ENCODE assay signal across 11 mouse cellular contexts in the genomic region with DNA sequence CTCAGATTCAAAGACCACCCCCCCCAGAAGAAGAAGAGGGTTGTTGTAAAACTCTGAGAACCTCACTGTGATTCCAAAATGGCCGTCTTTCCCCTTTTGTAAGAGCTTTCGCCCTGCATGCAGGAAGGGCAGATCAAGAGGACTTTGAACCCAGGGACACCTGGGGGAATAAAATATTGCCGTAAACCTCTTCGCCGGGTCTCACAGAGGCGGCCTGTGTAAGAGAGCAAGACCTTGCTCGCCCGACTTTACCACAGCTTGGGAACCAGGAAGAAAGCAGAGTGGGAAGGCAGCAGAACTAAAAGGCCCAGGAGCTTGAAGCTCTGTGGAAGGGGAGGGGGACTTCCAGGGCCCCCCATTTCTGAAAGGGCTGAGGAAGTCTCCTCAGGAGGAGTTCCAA. TPM values are rescaled to one million over a fixed set of nuclear protein-coding genes. Genes with fewer than 3 reads are reported as not detected.
A peak's percentile ranks its signal among the peaks of the same experiment; 100 is the strongest.
DNase-seq lines count a peak whose midpoint lies in the region; ATAC-seq and TF ChIP-seq lines count a peak whose summit lies in the region.
"Had no signal": no experiment of that assay in that cellular context is flagged by ENCODE, and none has a peak within 500 bp of the region (broad histone marks: within the 10 kb centered on the region; RNA-seq: fewer than 3 reads in every experiment).

No protein-coding gene starts in this region.

- ATAC-seq in heart, embryonic 15.5 days (replicated peaks; ENCODE audit: insufficient number of reproducible peaks, insufficient read depth, low FRiP score, low read depth): no peak
- ATAC-seq in lung, postnatal 0 days: no peak
- ATAC-seq in intestine, embryonic 16.5 days: peak; percentile 76
- ATAC-seq in stomach, postnatal 0 days (ENCODE audit: low FRiP score, low TSS enrichment): no peak
- ATAC-seq in megakaryocyte, adult 5-6 weeks (ENCODE audit: poor library complexity, severe bottlenecking): no peak
- ATAC-seq: CD4-positive, CD25-positive, alpha-beta regulatory T cell, adult 4 months had no signal

- TF ChIP-seq POLR2A in heart, adult 2 months (IDR thresholded peaks at IDR 0.05; ENCODE audit: insufficient read depth, low read depth, low read length): no peak

- H3K9ac ChIP-seq in heart, embryonic 15.5 days: no peak overlapping the region
- no peak overlapping the region for H3K9ac ChIP-seq in heart, adult 2 months (ENCODE audit: low read depth, low read length)
- no peak overlapping the region; the same call in 1 of the 2 replicates for H3K9ac ChIP-seq in lung, postnatal 0 days (replicated peaks; ENCODE audit: low read depth)
- peak overlapping the region; percentile 72 for H3K9ac ChIP-seq in intestine, embryonic 16.5 days (ENCODE audit: low read depth, low read length)
- H3K9ac ChIP-seq in stomach, postnatal 0 days (ENCODE audit: low read length): peak overlapping the region; percentile 57
- H3K9ac ChIP-seq: midbrain, embryonic 12.5 days had no signal

- no peak for TF ChIP-seq CTCF in heart, adult 2 months (IDR thresholded peaks at IDR 0.05)
- TF ChIP-seq CTCF in lung, postnatal 0 days (IDR thresholded peaks at IDR 0.05): no peak
- TF ChIP-seq CTCF in stomach, postnatal 0 days (IDR thresholded peaks at IDR 0.05; ENCODE audit: low read depth): no peak

- intact Hi-C loops in heart, adult 2 months (cut with DNase I): no loop called here

- H3K27me3 ChIP-seq in heart, embryonic 15.5 days: no peaks in the 10 kb centered on the region
- no peaks in the 10 kb centered on the region for H3K27me3 ChIP-seq in heart, adult 2 months (ENCODE audit: control insufficient read depth, insufficient read depth, low read length)
- H3K27me3 ChIP-seq in lung, postnatal 0 days (replicated peaks; ENCODE audit: insufficient read depth, low read length): no peaks in the 10 kb centered on the region
- H3K27me3 ChIP-seq in intestine, embryonic 16.5 days (replicated peaks; ENCODE audit: control insufficient read depth, insufficient read depth, low read length): no peaks in the 10 kb centered on the region
- H3K27me3 ChIP-seq in stomach, postnatal 0 days (ENCODE audit: control insufficient read depth, insufficient read depth, low read length): no peaks in the 10 kb centered on the region
- H3K27me3 ChIP-seq: midbrain, embryonic 12.5 days had no signal

- no peaks in the 10 kb centered on the region for H3K36me3 ChIP-seq in heart, embryonic 15.5 days
- H3K36me3 ChIP-seq in heart, adult 2 months (ENCODE audit: control insufficient read depth, insufficient read depth, low read length): no peaks in the 10 kb centered on the region
- no peaks in the 10 kb centered on the region for H3K36me3 ChIP-seq in lung, postnatal 0 days (ENCODE audit: insufficient read depth, low read length)
- no peaks in the 10 kb centered on the region for H3K36me3 ChIP-seq in intestine, embryonic 16.5 days (ENCODE audit: control insufficient read depth, insufficient read depth, low read length)
- H3K36me3 ChIP-seq in stomach, postnatal 0 days (ENCODE audit: control insufficient read depth, insufficient read depth, low read length): no peaks in the 10 kb centered on the region
- H3K36me3 ChIP-seq: midbrain, embryonic 12.5 days had no signal

- no peaks in the 10 kb centered on the region for H3K9me3 ChIP-seq in heart, embryonic 15.5 days (replicated peaks)
- no peaks in the 10 kb centered on the region for H3K9me3 ChIP-seq in lung, postnatal 0 days (ENCODE audit: low read length)
- H3K9me3 ChIP-seq in intestine, embryonic 16.5 days (ENCODE audit: control insufficient read depth, low read length): no peaks in the 10 kb centered on the region
- H3K9me3 ChIP-seq in stomach, postnatal 0 days (ENCODE audit: control insufficient read depth, low read length): no peaks in the 10 kb centered on the region

- peak overlapping the region; percentile 51 for H3K27ac ChIP-seq in heart, embryonic 15.5 days
- no peak overlapping the region; the same call in 1 of the 2 replicates for H3K27ac ChIP-seq in heart, adult 2 months
- H3K27ac ChIP-seq in lung, postnatal 0 days (ENCODE audit: low read length): peak overlapping the region; percentile 32
- peak overlapping the region; percentile 99 for H3K27ac ChIP-seq in intestine, embryonic 16.5 days (ENCODE audit: low read length)
- peak overlapping the region; percentile 98 for H3K27ac ChIP-seq in stomach, postnatal 0 days (replicated peaks)
- H3K27ac ChIP-seq: midbrain, embryonic 12.5 days had no signal

- DNase-seq in heart, adult 2 months: no peak
- no peak for DNase-seq in lung, postnatal 0 days (ENCODE audit: low spot score)
- DNase-seq in lung, postnatal 36 days: no peak
- no peak for DNase-seq in stomach, postnatal 0 days (ENCODE audit: low spot score)
- no peak for DNase-seq in embryo, embryonic 10.5 days (ENCODE audit: low spot score)
- DNase-seq: kidney, adult 18-20 months had no signal

- peaks cover 35% of the 10 kb centered on the region for H3K4me1 ChIP-seq in heart, embryonic 15.5 days (replicated peaks)
- peaks cover 8% of the 10 kb centered on the region for H3K4me1 ChIP-seq in heart, adult 2 months (ENCODE audit: control insufficient read depth, insufficient read depth, low read length)
- H3K4me1 ChIP-seq in lung, postnatal 0 days (ENCODE audit: insufficient read depth, low read depth, low read length): no peaks in the 10 kb centered on the region; the same call in 1 of the 2 replicates
- H3K4me1 ChIP-seq in intestine, embryonic 16.5 days (ENCODE audit: control insufficient read depth, insufficient read depth, low read length): peaks cover 43% of the 10 kb centered on the region
- peaks cover 26% of the 10 kb centered on the region for H3K4me1 ChIP-seq in stomach, postnatal 0 days (replicated peaks; ENCODE audit: control insufficient read depth, insufficient read depth)

- no peaks in the 10 kb centered on the region for H3K79me2 ChIP-seq in heart, adult 2 months (replicated peaks; ENCODE audit: control insufficient read depth, insufficient read depth, low read length)

- 82% methylated on average over 8 of the region's 8 CpGs for WGBS in heart, embryonic 15.5 days
- WGBS in heart, adult 2 months: 89% methylated on average over 8 of the region's 8 CpGs
- 86% methylated on average over 8 of the region's 8 CpGs for WGBS in lung, postnatal 0 days
- 57% methylated on average over 8 of the region's 8 CpGs for WGBS in intestine, embryonic 16.5 days
- WGBS in stomach, postnatal 0 days: 52% methylated on average over 8 of the region's 8 CpGs

- H3K4me2 ChIP-seq in heart, embryonic 15.5 days: no peak overlapping the region
- H3K4me2 ChIP-seq in lung, postnatal 0 days (replicated peaks; ENCODE audit: low read depth, low read length): no peak overlapping the region
- peak overlapping the region; percentile 36 for H3K4me2 ChIP-seq in intestine, embryonic 16.5 days (ENCODE audit: low read depth, low read length)
- H3K4me2 ChIP-seq in stomach, postnatal 0 days (replicated peaks; ENCODE audit: low read depth): peak overlapping the region; percentile 32; the same call in 1 of the 2 replicates
- H3K4me2 ChIP-seq: midbrain, embryonic 12.5 days had no signal

- no peak for TF ChIP-seq EP300 in heart, adult 2 months (IDR thresholded peaks at IDR 0.05; ENCODE audit: insufficient read depth, low read depth, low read length)
- no peak for TF ChIP-seq EP300 in lung, postnatal 0 days (IDR thresholded peaks at IDR 0.05)
- no peak for TF ChIP-seq EP300 in stomach, postnatal 0 days (optimal IDR thresholded peaks at IDR 0.05)

- H3K4me3 ChIP-seq in heart, embryonic 15.5 days: no peak overlapping the region
- H3K4me3 ChIP-seq in heart, adult 2 months: no peak overlapping the region
- no peak overlapping the region for H3K4me3 ChIP-seq in lung, postnatal 0 days (ENCODE audit: low read depth, low read length)
- peak overlapping the region; percentile 9; the same call in 1 of the 2 replicates for H3K4me3 ChIP-seq in intestine, embryonic 16.5 days (ENCODE audit: low read length)
- H3K4me3 ChIP-seq in stomach, postnatal 0 days (ENCODE audit: low read depth, low read length): no peak overlapping the region
- H3K4me3 ChIP-seq: midbrain, embryonic 12.5 days had no signal

RNA-seq across cellular contexts. Expression of gene Atp23, which starts 34.0 kb away (rescaled TPM):
- polyA plus RNA-seq in heart, embryonic 15.5 days (2015; fragmentation: Nextera tagmentation; extraction: Ambion mirVana): 9.1 and 9.8 TPM in 2 replicates
- total RNA-seq in heart, adult 2 months (2021): 1 to 10 TPM; 4.9 to 5.5 TPM
- 5.3 and 5.5 TPM in 2 replicates for polyA plus RNA-seq in heart, adult 2 months (2012; rRNA removed)
- 6.7 and 7.4 TPM in 2 replicates for polyA plus RNA-seq in lung, postnatal 0 days (2015; fragmentation: Nextera tagmentation; extraction: Ambion mirVana)
- polyA plus RNA-seq in intestine, embryonic 16.5 days (2015; fragmentation: Nextera tagmentation; extraction: Ambion mirVana): 14.8 and 15.3 TPM in 2 replicates
- 9.1 and 10.3 TPM in 2 replicates for polyA plus RNA-seq in stomach, postnatal 0 days (2015; fragmentation: Nextera tagmentation; extraction: Ambion mirVana)
- 7.0 and 8.6 TPM in 2 replicates for total RNA-seq in megakaryocyte, adult 5-6 weeks (2015)
- total RNA-seq in megakaryocyte, adult 5-6 weeks (2017): 3.5 and 5.1 TPM in 2 replicates

RNA-seq across cellular contexts. Expression of gene Ctdsp2, which starts 43.4 kb away (rescaled TPM):
- 35.0 and 47.8 TPM in 2 replicates for polyA plus RNA-seq in heart, embryonic 15.5 days (2015; fragmentation: Nextera tagmentation; extraction: Ambion mirVana)
- total RNA-seq in heart, adult 2 months (2021): 100 to 1,000 TPM in 1 of 2 experiments, 10 to 100 TPM in 1; 82.2 to 108 TPM
- 85.6 and 114 TPM in 2 replicates for polyA plus RNA-seq in heart, adult 2 months (2012; rRNA removed)
- 63.9 and 67.9 TPM in 2 replicates for polyA plus RNA-seq in lung, postnatal 0 days (2015; fragmentation: Nextera tagmentation; extraction: Ambion mirVana)
- polyA plus RNA-seq in intestine, embryonic 16.5 days (2015; fragmentation: Nextera tagmentation; extraction: Ambion mirVana): 41.2 and 44.0 TPM in 2 replicates
- 29.1 and 33.0 TPM in 2 replicates for polyA plus RNA-seq in stomach, postnatal 0 days (2015; fragmentation: Nextera tagmentation; extraction: Ambion mirVana)
- total RNA-seq in megakaryocyte, adult 5-6 weeks (2015): 73.2 and 75.2 TPM in 2 replicates
- 38.0 and 41.9 TPM in 2 replicates for total RNA-seq in megakaryocyte, adult 5-6 weeks (2017)

Comparison
In these comparisons a context has a peak if more than half of its experiments do, and no peak if none do; other contexts are left out.
1. H3K4me2 ChIP-seq: peak in intestine, embryonic 16.5 days (single experiment) and stomach, postnatal 0 days (single experiment); none in heart, embryonic 15.5 days (single experiment) and lung, postnatal 0 days (single experiment).
2. H3K9ac ChIP-seq: peak in intestine, embryonic 16.5 days (single experiment) and stomach, postnatal 0 days (single experiment); none in heart, embryonic 15.5 days (single experiment), heart, adult 2 months (single experiment) and lung, postnatal 0 days (single experiment).